Mouse (Mus musculus) stomach, postnatal 0 days (tissue): ENCODE measurements around the gene Tmem150c.

Experiments used
- CTCF ChIP-seq: IDR thresholded peaks from 2 replicates; pipeline ENCODE4 v1.5.1; 2016; ENCODE audit warnings: antibody characterized with exemption, low read depth, mild to moderate bottlenecking, moderate library complexity
- EP300 ChIP-seq: optimal IDR thresholded peaks from 2 replicates; pipeline ENCODE3; 2016; ENCODE audit warnings: antibody characterized with exemption

GRCm38 (mm10) chr5:100196397-100196796 lies 36.8 kb upstream of the Tmem150c start:
- TF ChIP-seq CTCF (no peak), EP300 (no peak)
